Mouse (Mus musculus): ENCODE measurements around the gene Ets1.

DNA sequence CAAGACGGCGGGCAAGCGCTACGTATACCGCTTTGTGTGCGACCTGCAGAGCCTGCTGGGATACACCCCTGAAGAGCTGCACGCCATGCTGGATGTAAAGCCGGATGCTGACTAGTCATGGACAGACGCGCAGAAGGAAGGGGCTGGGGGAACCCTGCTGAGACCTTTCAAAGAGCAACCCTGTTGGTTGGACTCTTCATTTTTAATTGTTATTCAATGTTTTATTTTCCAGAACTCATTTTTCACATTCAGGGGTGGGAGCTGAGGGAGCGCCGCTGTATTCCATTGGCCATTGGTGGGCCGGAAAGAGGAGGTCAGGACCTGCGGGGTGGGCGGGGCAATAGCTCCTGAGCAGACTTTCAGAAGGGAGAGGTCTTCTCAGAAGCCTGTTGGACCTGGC, 118.3 kb downstream of the Ets1 start:
- no peak for TF ChIP-seq CTCF (IDR thresholded peaks at IDR 0.05)
- no peak for TF ChIP-seq EP300 (IDR thresholded peaks at IDR 0.05)
